Mouse (Mus musculus) neural tube, embryonic 11.5 days (tissue): ENCODE results near the gene 1700122O11Rik. TPM values are rescaled to one million over a fixed set of nuclear protein-coding genes. Genes with fewer than 3 reads are reported as not detected.

Experiments used
- ATAC-seq: fragments of 200-750 bp; cut with Nextera tagmentation; 2 replicates; pipeline ENCODE4 v1.8.0; 2017; ENCODE audit warnings: moderate number of reproducible peaks, mild to moderate bottlenecking, moderate TSS enrichment, moderate library complexity; ENCODE audit not compliant: insufficient read depth, low FRiP score, low TSS enrichment
- DNase-seq: peaks from one replicate; pipeline ENCODE4 v3.0.0-alpha.2; 2015; ENCODE audit warnings: low spot score
- H3K27ac ChIP-seq: fragments of 300-500 bp; sonication (generic); 2 replicates; pipeline ENCODE4 v1.5.1; 2014; ENCODE audit warnings: low read depth, mild to moderate bottlenecking, low read length
- H3K27me3 ChIP-seq: fragments of 300-500 bp; sonication (generic); 2 replicates; pipeline ENCODE4 v1.6.1; 2014; ENCODE audit warnings: mild to moderate bottlenecking, low read length, mixed read lengths; ENCODE audit not compliant: control insufficient read depth, insufficient read depth
- H3K36me3 ChIP-seq: fragments of 300-500 bp; sonication (generic); 2 replicates; pipeline ENCODE4 v1.6.1; 2014; ENCODE audit warnings: mild to moderate bottlenecking, low read length, moderate library complexity, mixed read lengths; ENCODE audit not compliant: control insufficient read depth, insufficient read depth
- H3K4me1 ChIP-seq: fragments of 300-500 bp; sonication (generic); 2 replicates; pipeline ENCODE4 v1.6.1; 2014; ENCODE audit warnings: low read length, mixed read lengths; ENCODE audit not compliant: control insufficient read depth, insufficient read depth
- H3K4me2 ChIP-seq: fragments of 300-500 bp; sonication (generic); 2 replicates; pipeline ENCODE4 v1.6.1; 2014; ENCODE audit warnings: low read depth, mild to moderate bottlenecking, moderate library complexity
- H3K4me3 ChIP-seq: fragments of 300-500 bp; sonication (generic); 2 replicates; pipeline ENCODE4 v1.5.1; 2014; ENCODE audit warnings: low read depth, low read length
- H3K9ac ChIP-seq: fragments of 300-500 bp; sonication (generic); 2 replicates; pipeline ENCODE4 v1.6.1; 2014; ENCODE audit warnings: mild to moderate bottlenecking, low read length
- H3K9me3 ChIP-seq: fragments of 300-500 bp; sonication (generic); 2 replicates; pipeline ENCODE4 v1.6.1; 2016; ENCODE audit warnings: low read length; ENCODE audit not compliant: control insufficient read depth
- WGBS: fragments of 180-500 bp; shearing (Covaris S2); extraction: QIAGEN DNeasy Blood & Tissue Kit; methylation state at CpG from one replicate; pipeline ENCODE4 v1.1.7; 2014; 5-methylcytosine and 5-hydroxymethylcytosine counted together
- polyA plus RNA-seq: library from polyadenylated mRNA; unstranded; fragments of >200 nt; fragmentation: Nextera tagmentation; extraction: Ambion mirVana; gene quantifications from 2 replicates; pipeline ENCODE4 v1.2.1, GENCODE M21; 2014

1700122O11Rik gene
- polyA plus RNA-seq, 1 experiment from 2014 or later, result not detected

DNA sequence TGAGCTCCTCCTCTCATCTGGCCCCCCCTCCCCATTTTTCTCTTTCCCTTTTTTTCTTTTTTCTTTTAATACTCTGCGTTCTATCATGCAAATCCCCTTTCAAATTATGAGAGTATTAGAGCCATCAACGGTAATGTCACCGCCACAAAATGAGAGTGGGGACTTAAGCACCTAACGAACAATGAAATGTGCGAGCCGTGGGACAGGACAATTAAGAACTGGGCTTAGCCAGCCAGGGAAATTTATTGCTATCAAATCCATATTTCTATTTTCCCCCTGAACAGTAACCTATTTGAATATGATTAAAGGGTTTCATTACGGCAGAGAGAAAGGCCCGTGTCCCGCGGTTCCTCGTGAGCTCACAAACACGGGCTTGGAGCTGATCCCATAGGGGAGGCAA lies 27.0 kb downstream of the 1700122O11Rik start:
- Histone ChIP-seq H3K27me3 (no peaks in the 10 kb centered on the region), H3K9me3 (no peaks in the 10 kb centered on the region), H3K4me1 (peaks cover 8% of the 10 kb centered on the region), H3K27ac (no peak overlapping the region), H3K4me3 (no peak overlapping the region), H3K36me3 (no peaks in the 10 kb centered on the region), H3K9ac (no peak overlapping the region), H3K4me2 (no peak overlapping the region)
- DNase-seq, result no peak
- no peak for ATAC-seq
- 90% methylated on average over 12 of the region's 12 CpGs for WGBS

DNA sequence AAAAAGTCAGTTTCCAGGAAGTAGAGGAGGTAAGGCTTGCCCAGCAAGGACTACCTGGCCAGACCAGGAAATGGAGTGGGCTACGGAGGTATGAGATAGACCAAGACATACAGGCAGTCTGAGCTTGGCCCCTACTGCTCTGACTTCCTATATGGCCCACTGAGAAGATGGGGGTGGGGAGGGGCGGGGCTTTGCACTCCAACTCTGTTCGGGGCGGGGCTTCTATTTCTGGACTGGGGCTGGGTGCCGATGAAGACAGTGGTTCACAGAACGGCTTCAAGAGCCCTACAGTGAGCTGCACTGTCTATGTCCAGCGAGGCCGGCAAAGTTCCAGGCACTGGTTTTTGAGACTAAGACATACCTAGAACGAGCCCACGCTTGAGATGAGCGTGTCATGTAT lies 27.8 kb downstream of the 1700122O11Rik start:
- DNase-seq (no peak), ATAC-seq (no peak)
- Histone ChIP-seq H3K9ac (no peak overlapping the region), H3K27ac (no peak overlapping the region), H3K9me3 (no peaks in the 10 kb centered on the region), H3K36me3 (no peaks in the 10 kb centered on the region), H3K4me3 (no peak overlapping the region), H3K4me1 (peaks cover 8% of the 10 kb centered on the region), H3K27me3 (no peaks in the 10 kb centered on the region), H3K4me2 (no peak overlapping the region)
- WGBS, result 82% methylated on average over 11 of the region's 11 CpGs

DNA sequence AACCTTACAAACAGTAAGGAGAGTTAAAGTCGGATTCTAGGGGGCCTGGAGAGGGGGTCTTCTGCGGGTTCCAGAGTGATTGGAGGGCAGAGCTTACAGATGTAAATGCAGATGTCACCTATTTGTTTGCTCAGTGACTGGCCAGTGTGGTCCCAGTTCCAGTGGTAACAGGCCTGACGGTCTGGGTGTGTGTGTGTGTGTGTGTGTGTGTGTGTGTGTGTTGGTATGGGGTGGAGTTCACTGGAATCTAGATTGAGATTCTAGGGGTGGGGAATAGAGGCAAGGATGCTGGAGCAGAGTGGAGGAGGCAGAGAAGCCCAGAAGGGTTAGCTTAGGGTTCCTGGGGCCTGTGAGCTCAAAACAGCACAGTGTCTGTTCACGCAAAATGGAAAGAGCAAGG lies 32.3 kb downstream of the 1700122O11Rik start:
- Histone ChIP-seq H3K9me3 (no peaks in the 10 kb centered on the region), H3K4me3 (no peak overlapping the region), H3K9ac (no peak overlapping the region), H3K27me3 (no peaks in the 10 kb centered on the region), H3K4me1 (peaks cover 13% of the 10 kb centered on the region), H3K27ac (no peak overlapping the region), H3K36me3 (no peaks in the 10 kb centered on the region), H3K4me2 (no peak overlapping the region)
- DNase-seq (no peak), ATAC-seq (no peak)
- 46% methylated on average over 4 of the region's 4 CpGs for WGBS

DNA sequence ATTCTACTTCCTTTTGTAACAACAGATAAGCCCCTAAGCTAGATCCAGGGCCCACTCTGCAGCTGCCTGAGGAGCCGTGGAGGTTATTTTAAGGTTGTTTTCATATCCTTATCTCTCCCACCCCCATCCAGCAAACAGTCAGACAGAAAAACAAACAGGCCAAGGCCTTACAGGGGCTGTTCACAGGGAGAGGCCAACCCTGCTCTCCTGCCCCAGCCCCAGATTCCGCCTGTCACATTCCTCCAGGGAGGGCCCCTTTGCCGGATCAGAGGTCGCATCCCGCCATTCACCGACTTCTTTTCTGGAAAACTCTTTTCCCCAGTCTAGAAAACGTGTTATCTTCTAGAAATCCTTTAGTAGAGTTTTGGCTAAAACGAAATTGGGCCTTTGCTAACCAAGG lies 33.0 kb downstream of the 1700122O11Rik start:
- H3K4me3 ChIP-seq, result no peak overlapping the region
- no peaks in the 10 kb centered on the region for H3K9me3 ChIP-seq
- no peaks in the 10 kb centered on the region for H3K36me3 ChIP-seq
- H3K4me1 ChIP-seq, result peaks cover 13% of the 10 kb centered on the region
- DNase-seq (no peak), ATAC-seq (no peak)
- no peak overlapping the region for H3K9ac ChIP-seq
- 26% methylated on average over 8 of the region's 8 CpGs for WGBS
- H3K27me3 ChIP-seq, result no peaks in the 10 kb centered on the region
- 0 out of 2 replicates have a peak overlapping the region, but pooled peaks have one; percentile 4 for H3K27ac ChIP-seq
- no peak overlapping the region for H3K4me2 ChIP-seq

DNA sequence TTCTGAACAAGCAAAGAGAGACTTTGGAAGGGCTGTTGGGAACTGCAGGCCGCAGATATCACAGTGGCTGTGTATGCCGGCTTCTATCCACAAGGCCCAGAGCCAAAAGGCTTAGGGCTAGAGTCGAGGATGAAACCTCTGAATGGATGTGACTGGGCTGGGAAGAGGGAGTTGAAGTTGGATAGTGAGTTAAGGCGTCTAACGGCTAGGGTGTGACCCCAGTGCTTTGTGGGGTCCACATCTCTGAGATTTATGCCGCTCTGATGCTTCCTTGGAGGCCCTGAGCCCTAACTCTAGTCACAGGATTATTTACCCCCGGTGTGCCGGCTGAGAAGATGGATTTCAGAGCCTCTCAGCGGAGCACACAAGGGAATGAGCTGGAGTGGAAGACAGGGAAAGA lies 33.5 kb downstream of the 1700122O11Rik start:
- H3K4me2 ChIP-seq, result no peak overlapping the region
- 50% methylated on average over 9 of the region's 9 CpGs for WGBS
- H3K4me3 ChIP-seq, result no peak overlapping the region
- H3K4me1 ChIP-seq, result peaks cover 13% of the 10 kb centered on the region
- 0 out of 2 replicates have a peak overlapping the region, but pooled peaks have one; percentile 4 for H3K27ac ChIP-seq
- no peak for ATAC-seq
- H3K27me3 ChIP-seq, result no peaks in the 10 kb centered on the region
- no peak overlapping the region for H3K9ac ChIP-seq
- H3K36me3 ChIP-seq, result no peaks in the 10 kb centered on the region
- no peaks in the 10 kb centered on the region for H3K9me3 ChIP-seq
- DNase-seq, result no peak

- no peak overlapping the region for H3K4me3 ChIP-seq
- H3K9ac ChIP-seq, result no peak overlapping the region; the same call in 1 of the 2 replicates
- no peaks in the 10 kb centered on the region for H3K36me3 ChIP-seq
- DNase-seq (no peak), ATAC-seq (no peak)
- WGBS, result 59% methylated on average over 4 of the region's 4 CpGs
- peak overlapping the region; percentile 34 for H3K4me2 ChIP-seq
- no peaks in the 10 kb centered on the region for H3K9me3 ChIP-seq
- no peaks in the 10 kb centered on the region for H3K27me3 ChIP-seq
- peaks cover 13% of the 10 kb centered on the region for H3K4me1 ChIP-seq
- no peak overlapping the region for H3K27ac ChIP-seq
Observed at GRCm38 (mm10) chr17:48002486-48002885, 35.6 kb downstream of the 1700122O11Rik start.

DNA sequence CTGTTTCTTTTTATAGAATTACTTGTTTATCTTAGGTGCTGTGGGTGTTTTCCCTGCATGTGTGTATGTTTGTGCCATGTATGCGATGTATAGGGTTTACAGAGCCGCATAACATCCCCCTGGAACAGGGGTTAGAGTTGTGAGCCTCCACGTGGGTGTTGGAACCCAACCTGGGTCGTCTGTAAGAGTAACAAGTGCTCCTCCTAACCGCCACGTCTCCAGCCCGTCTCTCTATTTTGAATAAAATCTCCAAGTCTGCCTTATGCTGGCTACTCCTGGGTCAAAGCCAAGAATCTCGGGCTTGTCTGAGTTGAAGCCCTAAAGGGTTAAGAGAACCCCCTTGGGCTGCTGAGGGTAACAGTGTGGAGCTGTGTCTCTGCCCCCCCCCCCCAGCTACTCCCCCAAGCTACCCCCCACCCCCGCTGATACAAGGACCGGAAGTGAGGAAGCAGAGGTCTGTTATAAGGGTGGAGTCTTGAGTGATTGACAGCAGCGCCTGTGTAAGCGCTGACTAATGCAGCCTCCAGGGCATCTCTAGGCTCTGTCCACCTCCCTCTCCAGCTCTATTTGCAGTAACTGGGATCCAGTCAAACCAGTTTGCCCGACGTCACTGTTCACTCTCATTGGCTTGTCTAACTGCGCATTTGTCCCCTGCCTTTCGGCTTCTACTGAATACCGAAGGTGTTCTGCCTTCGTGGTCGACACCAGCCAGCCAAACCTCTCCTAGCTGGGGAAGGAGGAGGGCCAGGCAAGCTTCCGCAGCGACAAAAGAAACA lies 36.3 kb downstream of the 1700122O11Rik start:
- ATAC-seq, result peak; percentile 75; the same call in 1 of the 2 replicates
- H3K36me3 ChIP-seq, result no peaks in the 10 kb centered on the region
- no peaks in the 10 kb centered on the region for H3K27me3 ChIP-seq
- peak overlapping the region; percentile 34 for H3K4me2 ChIP-seq
- no peak for DNase-seq
- H3K4me1 ChIP-seq, result peaks cover 13% of the 10 kb centered on the region
- H3K27ac ChIP-seq, result peak overlapping the region; percentile 5; the same call in 1 of the 2 replicates
- peak overlapping the region; percentile 39 for H3K9ac ChIP-seq
- H3K4me3 ChIP-seq, result peak overlapping the region; percentile 13
- 7% methylated on average over 21 of the region's 21 CpGs for WGBS
- H3K9me3 ChIP-seq, result no peaks in the 10 kb centered on the region

DNA sequence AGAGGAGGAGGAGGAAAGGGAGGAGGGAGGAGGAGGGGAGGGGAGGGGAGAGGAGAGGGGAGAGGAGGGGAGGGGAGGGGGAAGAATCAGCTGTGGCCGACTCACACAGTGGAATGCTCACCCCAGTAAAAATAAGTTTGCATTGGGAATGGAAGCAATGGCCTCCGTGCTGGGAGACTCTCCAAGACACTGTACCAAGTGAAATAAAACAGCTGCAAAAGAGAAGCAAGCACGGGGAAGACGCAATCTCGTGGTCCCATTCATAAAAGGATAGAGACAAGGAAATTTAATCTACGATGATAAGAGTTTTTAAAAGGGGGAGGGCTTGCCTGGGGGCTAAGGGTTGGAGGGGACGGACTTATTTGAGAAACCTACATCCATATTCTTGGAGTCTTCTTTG lies 36.9 kb downstream of the 1700122O11Rik start:
- H3K27me3 ChIP-seq, result no peaks in the 10 kb centered on the region
- no peak overlapping the region for H3K4me3 ChIP-seq
- no peaks in the 10 kb centered on the region for H3K36me3 ChIP-seq
- WGBS, result 40% methylated on average over 7 of the region's 7 CpGs
- no peak overlapping the region for H3K9ac ChIP-seq
- peak overlapping the region; percentile 34; the same call in 1 of the 2 replicates for H3K4me2 ChIP-seq
- H3K27ac ChIP-seq, result peak overlapping the region; percentile 5; the same call in 1 of the 2 replicates
- DNase-seq (no peak), ATAC-seq (no peak)
- no peaks in the 10 kb centered on the region for H3K9me3 ChIP-seq
- H3K4me1 ChIP-seq, result peaks cover 7% of the 10 kb centered on the region; the same call in 1 of the 2 replicates

DNA sequence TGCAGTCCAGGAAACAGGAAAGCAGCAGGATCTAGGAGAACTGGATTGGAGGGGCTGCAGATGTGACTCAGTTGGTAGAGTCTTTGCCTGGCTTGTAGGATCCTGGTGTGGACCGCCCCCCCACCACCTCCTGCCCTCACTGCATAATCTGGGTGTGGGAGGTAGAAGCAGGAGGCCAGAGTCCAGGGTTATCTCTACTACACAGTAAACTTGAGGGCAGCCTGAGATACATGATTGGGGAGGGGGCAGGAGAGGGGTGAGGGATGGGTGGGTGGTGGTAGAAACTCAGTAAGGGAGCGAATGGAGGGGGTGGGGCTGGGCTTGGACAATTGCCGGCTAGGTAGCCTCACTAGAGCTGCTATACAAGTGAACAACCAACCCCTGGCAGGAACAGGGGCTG lies 38.3 kb downstream of the 1700122O11Rik start:
- no peak overlapping the region for H3K4me2 ChIP-seq
- no peaks in the 10 kb centered on the region for H3K9me3 ChIP-seq
- peaks cover 7% of the 10 kb centered on the region; the same call in 1 of the 2 replicates for H3K4me1 ChIP-seq
- no peak overlapping the region for H3K9ac ChIP-seq
- H3K27me3 ChIP-seq, result no peaks in the 10 kb centered on the region
- no peak overlapping the region for H3K27ac ChIP-seq
- H3K4me3 ChIP-seq, result no peak overlapping the region
- H3K36me3 ChIP-seq, result no peaks in the 10 kb centered on the region
- DNase-seq, result no peak
- 51% methylated on average over 3 of the region's 3 CpGs for WGBS
- ATAC-seq, result no peak
